ENCODE assay signal across 8 mouse cellular contexts in genomic region chr3:55114313-55115065, GRCm38 (mm10). TPM values are rescaled to one million over a fixed set of nuclear protein-coding genes. Genes with fewer than 3 reads are reported as not detected.
DNase-seq lines count a peak whose midpoint lies in the region; ATAC-seq lines count a peak whose summit lies in the region.
"Had no signal": no experiment of that assay in that cellular context is flagged by ENCODE, and none has a peak within 500 bp of the region (broad histone marks: within the 10 kb centered on the region; RNA-seq: fewer than 3 reads in every experiment).

No protein-coding gene starts in this region.

- H3K9ac ChIP-seq in limb, embryonic 12.5 days (replicated peaks), result no peak overlapping the region
- H3K9ac ChIP-seq: liver, embryonic 14.5 days had no signal

- peaks cover 21% of the 10 kb centered on the region for H3K4me1 ChIP-seq in limb, embryonic 12.5 days (replicated peaks)
- H3K4me1 ChIP-seq in limb, embryonic 10.5 days, result peaks cover 17% of the 10 kb centered on the region; the same call in 1 of the 2 replicates
- H3K4me1 ChIP-seq in heart, embryonic 10.5 days, result peaks cover 35% of the 10 kb centered on the region

- WGBS in limb, embryonic 12.5 days, result 74% methylated on average over 7 of the region's 7 CpGs
- WGBS in limb, embryonic 10.5 days, result 79% methylated on average over 7 of the region's 7 CpGs
- 52% methylated on average over 7 of the region's 7 CpGs for WGBS in heart, embryonic 10.5 days

- no peak overlapping the region for H3K4me3 ChIP-seq in limb, embryonic 12.5 days (replicated peaks)
- no peak overlapping the region for H3K4me3 ChIP-seq in limb, embryonic 10.5 days
- H3K4me3 ChIP-seq in heart, embryonic 10.5 days, result no peak overlapping the region

- no peaks in the 10 kb centered on the region for H3K9me3 ChIP-seq in limb, embryonic 12.5 days
- H3K9me3 ChIP-seq in limb, embryonic 10.5 days (replicated peaks), result no peaks in the 10 kb centered on the region
- no peaks in the 10 kb centered on the region for H3K9me3 ChIP-seq in heart, embryonic 10.5 days

- H3K27ac ChIP-seq in limb, embryonic 12.5 days, result no peak overlapping the region
- no peak overlapping the region for H3K27ac ChIP-seq in limb, embryonic 10.5 days
- peak overlapping the region; percentile 36; the same call in 1 of the 2 replicates for H3K27ac ChIP-seq in heart, embryonic 10.5 days
- H3K27ac ChIP-seq: liver, embryonic 14.5 days had no signal

- no peaks in the 10 kb centered on the region for H3K27me3 ChIP-seq in limb, embryonic 12.5 days
- H3K27me3 ChIP-seq in limb, embryonic 10.5 days (ENCODE audit: low read depth, poor library complexity, severe bottlenecking), result no peaks in the 10 kb centered on the region
- no peaks in the 10 kb centered on the region for H3K27me3 ChIP-seq in heart, embryonic 10.5 days (ENCODE audit: insufficient read depth, poor library complexity, severe bottlenecking)

- no peak for DNase-seq in limb, embryonic 10.5 days (ENCODE audit: low spot score)
- DNase-seq in heart, embryonic 10.5 days (ENCODE audit: low spot score), result no peak
- DNase-seq in mesoderm, embryonic 11.5 days (ENCODE audit: low read depth, low spot score), result peak; percentile 59
- no peak for DNase-seq in neural tube, embryonic 10.5 days (ENCODE audit: extremely low spot score, low spot score)
- DNase-seq in right cerebral cortex, postnatal 25 days, result no peak

- peak overlapping the region; percentile 15 for H3K4me2 ChIP-seq in limb, embryonic 12.5 days

- H3K36me3 ChIP-seq in limb, embryonic 12.5 days, result peaks cover 30% of the 10 kb centered on the region
- H3K36me3 ChIP-seq in limb, embryonic 10.5 days, result peaks cover 34% of the 10 kb centered on the region
- peaks cover 28% of the 10 kb centered on the region for H3K36me3 ChIP-seq in heart, embryonic 10.5 days

- ATAC-seq in limb, embryonic 12.5 days (ENCODE audit: insufficient number of reproducible peaks, insufficient read depth, low FRiP score, low TSS enrichment, low read depth), result no peak
- ATAC-seq in common myeloid progenitor, adult 5-6 weeks (replicated peaks; ENCODE audit: low read depth, poor library complexity, severe bottlenecking), result 0 out of 2 replicates have a peak, but pooled peaks have one; percentile 4

RNA-seq across cellular contexts. Expression of gene Spg20, which starts 2.6 kb away (rescaled TPM):
- polyA plus RNA-seq in limb, embryonic 12.5 days (2016; fragmentation: Nextera tagmentation; extraction: Ambion mirVana), result 93.8 and 98.5 TPM in 2 replicates
- polyA plus RNA-seq in limb, embryonic 10.5 days (2016; fragmentation: Nextera tagmentation; extraction: Ambion mirVana), result 72.5 and 88.5 TPM in 2 replicates
- 24.7 and 27.1 TPM in 2 replicates for total RNA-seq in common myeloid progenitor, adult 5-6 weeks (2017)
- 54.8 and 54.9 TPM in 2 replicates for polyA plus RNA-seq in heart, embryonic 10.5 days (2016; fragmentation: Nextera tagmentation; extraction: Ambion mirVana)

RNA-seq across cellular contexts. Expression of gene Ccdc169, which starts 22.6 kb away (rescaled TPM):
- 0.09 TPM in 2 replicates for polyA plus RNA-seq in limb, embryonic 12.5 days (2016; fragmentation: Nextera tagmentation; extraction: Ambion mirVana)
- 0.06 and 0.08 TPM in 2 replicates for polyA plus RNA-seq in limb, embryonic 10.5 days (2016; fragmentation: Nextera tagmentation; extraction: Ambion mirVana)
- 0.41 TPM in 1 of 2 replicates, not detected in the other for total RNA-seq in common myeloid progenitor, adult 5-6 weeks (2017)
- polyA plus RNA-seq in heart, embryonic 10.5 days (2016; fragmentation: Nextera tagmentation; extraction: Ambion mirVana), result 0.14 TPM in 1 of 2 replicates, not detected in the other
- polyA plus RNA-seq: liver, embryonic 14.5 days had no signal

RNA-seq across cellular contexts. Expression of gene Ccna1, which starts 59.2 kb away (rescaled TPM):
- polyA plus RNA-seq in limb, embryonic 12.5 days (2016; fragmentation: Nextera tagmentation; extraction: Ambion mirVana), result 1.1 and 2.8 TPM in 2 replicates
- 0.85 and 2.6 TPM in 2 replicates for polyA plus RNA-seq in limb, embryonic 10.5 days (2016; fragmentation: Nextera tagmentation; extraction: Ambion mirVana)
- not detected in 2 replicates for total RNA-seq in common myeloid progenitor, adult 5-6 weeks (2017)
- 0.65 and 1.2 TPM in 2 replicates for polyA plus RNA-seq in heart, embryonic 10.5 days (2016; fragmentation: Nextera tagmentation; extraction: Ambion mirVana)
